Mouse (Mus musculus) neutrophil, adult 5-6 weeks (primary cell): ENCODE data around the gene LTO1. TPM values are rescaled to one million over a fixed set of nuclear protein-coding genes. Genes with fewer than 3 reads are reported as not detected.
"Not testable (repeated sequence)": the region's sequence is repeated elsewhere in the genome, so short reads cannot be mapped to it uniquely, and the experiment has no call there.

Experiments used
- ATAC-seq: fragments of 151-379, 151-347 bp; 2 replicates; pipeline ENCODE4 v1.8.0; 2017; ENCODE audit warnings: mild to moderate bottlenecking, moderate TSS enrichment; ENCODE audit not compliant: insufficient number of reproducible peaks, poor library complexity, low FRiP score, severe bottlenecking; ENCODE audit errors: extremely low read depth
- total RNA-seq: library from RNA; stranded (forward); fragments of 200-1000 nt; gene quantifications from 2 replicates; pipeline ENCODE4 v1.2.3, GENCODE M21; 2017

Gene LTO1
- total RNA-seq, 1 experiment from 2014 or later = 45.0 TPM

GRCm38 (mm10) chr7:144905514-144905913 lies 9.4 kb upstream of the LTO1 start:
- not testable (repeated sequence) for ATAC-seq

- peak; percentile 80 for ATAC-seq
Observed at GRCm38 (mm10) chr7:144906708-144907397, 8.0 kb upstream of the LTO1 start.

- ATAC-seq = 0 out of 2 replicates have a peak, but pooled peaks have one; percentile 27
Observed at GRCm38 (mm10) chr7:144907793-144908192, 7.1 kb upstream of the LTO1 start.

GRCm38 (mm10) chr7:144908705-144909104 lies 6.2 kb upstream of the LTO1 start:
- no peak for ATAC-seq

- ATAC-seq = no peak
Observed at GRCm38 (mm10) chr7:144911121-144911520, 3.8 kb upstream of the LTO1 start.

- no peak for ATAC-seq
Observed at GRCm38 (mm10) chr7:144912897-144913296, 2.0 kb upstream of the LTO1 start.

- ATAC-seq = peak; percentile 79
Observed at GRCm38 (mm10) chr7:144914296-144914947, 478 bp upstream of the LTO1 start.

- no peak for ATAC-seq
Observed at GRCm38 (mm10) chr7:144918823-144919222, 3.9 kb downstream of the LTO1 start.

- ATAC-seq = no peak
Observed at GRCm38 (mm10) chr7:144927591-144927990, 12.7 kb downstream of the LTO1 start.

- no peak for ATAC-seq
Observed at GRCm38 (mm10) chr7:144928009-144928888, 13.3 kb downstream of the LTO1 start.

- no peak for ATAC-seq
Observed at GRCm38 (mm10) chr7:144928889-144929210, 13.9 kb downstream of the LTO1 start.

GRCm38 (mm10) chr7:144929506-144929905 lies 14.6 kb downstream of the LTO1 start:
- ATAC-seq = no peak

- no peak for ATAC-seq
Observed at GRCm38 (mm10) chr7:144929931-144930330, 15.0 kb downstream of the LTO1 start.

- peak; percentile 37; the same call in 1 of the 2 replicates for ATAC-seq
Observed at GRCm38 (mm10) chr7:144931778-144932177, 16.9 kb downstream of the LTO1 start.

- ATAC-seq = no peak
Observed at GRCm38 (mm10) chr7:144932389-144932937, 17.6 kb downstream of the LTO1 start.

- no peak for ATAC-seq
Observed at GRCm38 (mm10) chr7:144933336-144933735, 18.4 kb downstream of the LTO1 start.

- ATAC-seq = no peak
Observed at GRCm38 (mm10) chr7:144933796-144934195, 18.9 kb downstream of the LTO1 start.

GRCm38 (mm10) chr7:144934901-144935300 lies 20.0 kb downstream of the LTO1 start:
- ATAC-seq = no peak

GRCm38 (mm10) chr7:144935563-144935962 lies 20.7 kb downstream of the LTO1 start:
- no peak for ATAC-seq
